Mouse (Mus musculus): ENCODE measurements around the gene Sf3b6.
"Not testable (repeated sequence)": the region's sequence is repeated elsewhere in the genome, so short reads cannot be mapped to it uniquely, and the experiment has no call there.

Gene Sf3b6

DNA sequence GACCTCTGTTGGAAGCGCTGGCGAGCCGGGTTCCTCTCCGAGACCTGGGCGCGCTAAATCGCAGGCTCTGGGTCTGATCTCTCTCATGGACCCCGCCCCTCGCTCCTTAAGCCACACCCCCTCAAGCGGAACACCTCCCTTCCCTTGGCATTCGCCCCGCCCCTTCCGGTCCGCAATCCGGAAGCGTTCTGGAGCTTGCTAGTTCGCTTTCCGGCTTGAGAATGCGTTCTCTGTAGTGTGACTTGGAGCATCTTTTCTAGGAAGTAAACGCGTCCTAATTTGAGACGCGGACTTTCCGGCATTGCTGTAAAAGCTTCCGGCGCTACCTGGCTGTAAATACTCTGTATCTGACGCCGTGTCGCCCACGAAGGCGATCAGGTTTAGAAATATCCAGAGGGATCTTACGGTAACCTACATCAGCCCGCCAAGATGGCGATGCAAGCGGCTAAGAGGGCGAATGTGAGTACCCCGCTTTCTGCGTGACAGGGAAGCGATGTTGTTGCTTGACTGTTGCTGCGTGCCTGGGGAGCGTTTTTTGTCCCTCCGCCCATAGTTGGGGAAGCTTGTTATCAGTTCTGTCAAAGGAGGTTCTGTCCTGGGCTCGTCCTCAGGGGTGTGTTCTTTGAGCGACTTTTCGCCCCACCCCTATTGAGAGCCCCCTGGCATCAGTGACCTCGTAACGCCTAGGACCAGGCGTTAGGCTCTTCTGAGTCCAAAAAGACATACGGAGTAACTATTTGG, at the start of gene Sf3b6:
Sf3b6 (plus strand) TSS at position 184 of the 741 bp plus-strand sequence.
- peak; percentile 96 for DNase-seq (ENCODE audit: low read depth, low spot score)

DNA sequence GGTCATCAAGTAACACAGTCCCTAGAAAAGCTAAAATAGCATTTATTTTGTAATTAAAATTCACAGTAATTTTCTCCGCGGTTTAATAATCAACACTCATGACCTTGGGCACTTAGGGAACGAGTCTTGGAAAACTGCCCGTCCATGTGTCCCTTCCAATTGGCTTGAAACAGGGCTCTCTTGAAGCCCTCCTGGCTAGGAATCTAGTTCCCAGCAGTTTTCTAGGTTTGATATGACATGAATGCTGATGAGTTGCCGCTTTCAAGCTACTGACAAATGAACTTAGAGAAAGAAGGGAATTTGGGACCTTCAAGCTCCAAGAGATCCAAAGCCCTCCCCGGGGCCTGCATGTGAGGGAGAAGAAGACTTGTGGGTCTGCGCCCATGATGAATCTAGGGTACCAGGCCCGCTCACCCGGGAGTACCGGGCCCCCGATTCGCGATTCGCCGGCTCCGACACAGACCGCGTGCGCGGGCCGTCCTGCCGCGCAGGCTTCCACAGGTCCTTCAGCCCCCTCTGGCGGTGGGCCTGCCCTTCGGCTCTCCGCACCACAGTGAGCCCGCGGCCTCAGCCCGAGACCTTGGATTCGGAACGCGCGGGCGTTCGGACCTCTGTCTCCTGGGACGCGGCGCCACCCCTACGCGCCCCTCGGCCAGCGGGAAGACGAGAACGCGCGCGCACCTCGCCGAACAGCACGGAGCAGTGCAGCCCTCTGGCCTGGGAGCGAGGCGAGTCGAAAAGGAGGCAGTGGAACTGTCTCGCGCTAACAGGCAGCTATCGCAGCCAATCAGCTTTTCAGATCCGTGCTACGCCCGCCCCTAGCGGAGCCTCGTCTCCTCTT, 48.6 kb upstream of the Sf3b6 start, which contains the start of the genes Pfn4 and Fam228b:
Pfn4 (plus strand) TSS at position 531 of the 841 bp plus-strand sequence.
Fam228b (minus strand) TSS at position 776 of the 841 bp plus-strand sequence.
- peak; percentile 83 for DNase-seq (ENCODE audit: low read depth, low spot score)

DNA sequence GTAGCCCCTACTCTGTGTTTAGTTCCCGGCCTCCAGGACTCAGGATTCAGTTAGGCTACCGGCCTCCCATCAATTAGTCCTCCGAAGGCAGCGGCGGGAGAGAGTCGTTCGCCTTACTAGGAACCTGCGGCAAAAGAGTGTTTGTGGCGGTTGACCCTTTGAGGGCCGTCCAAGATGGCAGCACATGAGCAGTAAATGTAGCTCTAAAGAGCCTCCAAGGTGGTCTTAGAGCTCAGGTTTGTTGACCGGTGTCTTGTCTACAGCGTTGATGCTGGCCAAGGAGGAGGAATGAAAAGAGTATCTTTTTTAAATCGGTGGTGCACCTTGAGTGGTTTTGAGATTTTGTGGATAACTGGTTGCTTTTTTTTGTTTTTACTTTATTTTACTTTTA, 48.0 kb upstream of the Sf3b6 start:
- no peak for DNase-seq (ENCODE audit: low read depth, low spot score)

DNA sequence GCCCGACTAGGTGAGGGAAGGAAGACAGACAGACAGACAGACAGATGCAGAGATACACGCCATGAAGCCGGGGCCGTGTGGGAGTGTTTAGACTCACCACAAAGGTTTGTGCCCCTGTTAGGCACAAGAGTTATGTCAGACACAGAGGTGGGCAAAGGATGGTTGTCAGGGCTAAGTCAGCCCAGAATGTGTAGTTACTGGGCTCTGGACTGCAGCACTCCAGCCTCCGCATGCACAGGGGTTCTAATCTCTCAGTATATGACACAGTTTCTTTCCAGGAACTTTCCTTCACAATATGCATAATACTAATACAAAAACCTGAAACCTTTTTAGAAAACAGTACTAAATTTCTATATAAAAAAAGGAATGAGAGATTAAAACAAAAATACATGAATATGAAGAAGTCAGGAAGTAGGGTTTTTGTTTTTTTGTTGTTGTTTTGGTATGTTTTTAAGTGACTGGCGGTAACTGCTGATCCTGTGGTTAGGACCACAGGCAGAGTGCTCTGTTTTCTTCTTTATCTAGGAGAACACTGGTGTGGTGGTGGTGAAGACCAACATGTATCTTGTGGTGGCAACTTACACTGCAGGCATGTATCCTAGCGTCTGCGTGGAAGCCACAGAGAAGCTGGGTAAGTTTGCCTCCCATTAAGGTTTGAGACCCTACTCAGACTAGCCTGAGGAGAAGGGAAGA, 42.3 kb upstream of the Sf3b6 start:
- DNase-seq (ENCODE audit: low read depth, low spot score): no peak

DNA sequence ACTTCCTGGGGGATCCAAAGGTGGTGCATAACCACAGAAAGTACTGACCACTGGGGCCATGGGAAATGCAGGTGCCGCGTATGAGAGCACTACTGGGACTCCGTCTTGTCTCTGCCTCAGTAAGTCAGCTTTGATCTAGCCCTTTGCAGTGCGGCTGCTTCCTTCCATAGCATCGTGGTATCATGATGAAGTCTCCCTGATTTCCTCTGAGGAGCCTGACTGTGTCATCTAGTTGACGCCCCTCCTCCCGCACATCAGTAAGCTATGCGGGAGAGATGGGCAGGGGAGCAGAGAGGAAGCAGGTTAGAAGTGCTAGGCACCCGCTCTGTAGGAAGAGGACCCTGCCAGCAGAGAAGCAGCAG, 41.8 kb upstream of the Sf3b6 start:
- no peak for DNase-seq (ENCODE audit: low read depth, low spot score)

- no peak for DNase-seq (ENCODE audit: low read depth, low spot score)
These were observed 39.6 kb upstream of the Sf3b6 start for GRCm38 (mm10) chr12:4777734-4778133.

- no peak for DNase-seq (ENCODE audit: low read depth, low spot score)
These were observed 37.1 kb upstream of the Sf3b6 start for GRCm38 (mm10) chr12:4780245-4780644.

- no peak for DNase-seq (ENCODE audit: low read depth, low spot score)
These were observed 36.1 kb upstream of the Sf3b6 start for GRCm38 (mm10) chr12:4781270-4781669.

DNA sequence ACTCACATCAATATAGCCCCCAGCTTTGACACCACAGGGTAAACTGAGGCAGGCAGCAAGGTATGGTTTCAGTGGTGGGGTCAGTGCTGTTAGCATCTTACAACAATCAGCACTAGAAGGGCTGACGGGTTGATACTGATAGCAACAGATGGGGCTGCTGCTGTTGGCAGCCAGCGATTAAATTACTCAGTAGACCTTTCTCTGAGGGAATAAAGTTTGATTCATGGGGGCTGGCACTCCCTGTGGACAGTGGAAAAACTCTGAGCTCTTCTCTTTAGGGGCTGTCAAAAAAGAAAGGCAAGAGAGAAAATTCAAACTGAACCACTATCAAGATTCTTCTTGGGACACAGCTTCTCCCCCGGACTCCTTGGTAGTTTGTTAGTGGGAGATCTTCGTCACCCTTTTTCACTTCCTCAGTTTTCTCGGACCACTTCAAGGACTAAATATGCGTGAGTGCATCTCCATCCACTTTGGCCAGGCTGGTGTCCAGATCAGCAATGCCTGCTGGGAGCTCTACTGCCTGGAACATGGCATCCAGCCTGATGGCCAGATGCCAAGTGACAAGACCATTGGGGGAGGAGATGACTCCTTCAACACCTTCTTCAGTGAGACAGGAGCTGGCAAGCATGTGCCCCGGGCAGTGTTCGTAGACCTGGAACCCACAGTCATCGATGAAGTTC, 35.5 kb upstream of the Sf3b6 start:
- DNase-seq (ENCODE audit: low read depth, low spot score): not testable (repeated sequence)

- DNase-seq (ENCODE audit: low read depth, low spot score): no peak
These were observed 33.7 kb upstream of the Sf3b6 start for GRCm38 (mm10) chr12:4783598-4783997.

DNA sequence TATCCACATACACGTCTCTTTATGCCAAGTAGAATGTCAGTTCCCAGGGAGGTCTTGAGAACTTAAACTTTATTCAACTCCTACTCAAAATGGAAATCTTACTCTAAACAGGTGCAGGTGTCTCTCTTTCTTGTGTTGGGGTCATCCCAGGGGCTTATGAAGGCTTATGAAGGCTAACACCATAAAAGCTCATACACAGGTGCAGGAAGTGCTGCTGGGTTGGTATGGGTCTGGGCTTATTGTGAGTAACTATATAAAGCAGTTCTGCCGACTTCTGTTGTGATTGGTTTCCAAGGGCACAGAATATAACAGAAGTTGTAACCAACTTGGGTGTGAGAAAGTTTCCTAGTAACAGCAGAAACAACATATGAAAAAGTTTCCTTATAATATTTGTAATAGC, 32.9 kb upstream of the Sf3b6 start:
- DNase-seq (ENCODE audit: low read depth, low spot score): no peak

- not testable (repeated sequence) for DNase-seq (ENCODE audit: low read depth, low spot score)
These were observed 29.2 kb upstream of the Sf3b6 start for GRCm38 (mm10) chr12:4788128-4788527.

DNA sequence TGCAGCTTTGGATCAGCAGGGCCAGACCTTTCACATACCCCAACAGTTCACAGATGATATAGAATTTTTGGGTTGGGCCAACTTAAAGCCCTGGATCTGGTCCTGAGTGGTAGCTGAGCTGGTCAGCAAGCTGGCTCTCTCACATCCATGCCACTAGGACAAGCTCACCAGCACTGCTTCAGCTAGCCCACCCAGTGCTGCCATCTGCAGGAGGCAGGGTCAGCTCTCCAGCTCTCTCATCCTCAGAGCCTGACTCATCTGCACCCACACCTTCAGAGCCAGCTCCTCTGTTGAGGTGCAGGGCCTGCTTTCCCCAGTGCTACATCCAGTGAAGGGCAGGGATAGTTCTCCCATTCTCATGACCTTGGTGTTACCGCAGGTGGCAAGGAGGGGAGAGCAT, 23.6 kb upstream of the Sf3b6 start:
- DNase-seq (ENCODE audit: low read depth, low spot score): no peak

DNA sequence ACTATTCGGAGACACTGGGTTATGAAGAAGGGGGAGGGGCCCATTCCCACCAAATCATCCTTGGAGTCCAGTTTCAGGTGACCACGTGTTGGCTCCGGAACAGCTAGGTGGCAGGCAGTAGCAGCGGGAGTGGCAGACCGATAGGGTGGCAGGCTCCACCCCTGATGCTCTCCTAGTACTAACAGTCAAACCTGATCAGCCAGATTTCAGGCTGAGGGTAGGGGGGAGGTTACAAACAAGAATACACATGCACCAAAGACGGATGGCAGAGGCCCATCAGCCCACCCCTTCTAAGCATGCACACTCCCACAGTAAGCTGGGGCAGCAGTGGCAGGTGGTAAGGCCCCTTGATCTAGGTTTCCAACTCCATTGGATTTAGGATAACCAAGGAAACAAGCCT, 19.9 kb upstream of the Sf3b6 start:
- DNase-seq (ENCODE audit: low read depth, low spot score): not testable (repeated sequence)

DNA sequence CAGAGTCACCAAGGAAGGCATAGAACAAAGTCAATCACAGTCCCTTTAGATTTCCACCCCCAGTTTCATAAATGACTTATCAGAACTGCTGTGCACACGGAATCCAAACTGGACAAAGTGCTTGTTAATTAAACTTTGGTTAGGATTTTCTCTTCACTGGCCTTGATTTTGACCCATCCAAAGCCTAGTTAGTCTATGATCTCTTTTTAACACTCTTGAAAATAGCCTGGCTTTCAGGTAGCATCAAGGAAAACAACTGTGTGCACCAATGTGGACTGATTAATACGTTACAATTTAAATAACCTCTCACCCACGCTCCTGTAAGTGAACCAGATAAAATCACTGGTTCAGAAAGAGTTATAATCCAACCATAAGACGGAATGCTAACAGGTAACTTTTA, 6.3 kb upstream of the Sf3b6 start:
- DNase-seq (ENCODE audit: low read depth, low spot score): no peak

GRCm38 (mm10) chr12:4811705-4812104, 5.6 kb upstream of the Sf3b6 start:
- DNase-seq (ENCODE audit: low read depth, low spot score): no peak

- no peak for DNase-seq (ENCODE audit: low read depth, low spot score)
These were observed 3.7 kb upstream of the Sf3b6 start for GRCm38 (mm10) chr12:4813636-4814035.

GRCm38 (mm10) chr12:4816680-4817360, 524 bp upstream of the Sf3b6 start:
- DNase-seq (ENCODE audit: low read depth, low spot score): no peak

GRCm38 (mm10) chr12:4827256-4827655, 9.9 kb downstream of the Sf3b6 start:
- no peak for DNase-seq (ENCODE audit: low read depth, low spot score)

DNA sequence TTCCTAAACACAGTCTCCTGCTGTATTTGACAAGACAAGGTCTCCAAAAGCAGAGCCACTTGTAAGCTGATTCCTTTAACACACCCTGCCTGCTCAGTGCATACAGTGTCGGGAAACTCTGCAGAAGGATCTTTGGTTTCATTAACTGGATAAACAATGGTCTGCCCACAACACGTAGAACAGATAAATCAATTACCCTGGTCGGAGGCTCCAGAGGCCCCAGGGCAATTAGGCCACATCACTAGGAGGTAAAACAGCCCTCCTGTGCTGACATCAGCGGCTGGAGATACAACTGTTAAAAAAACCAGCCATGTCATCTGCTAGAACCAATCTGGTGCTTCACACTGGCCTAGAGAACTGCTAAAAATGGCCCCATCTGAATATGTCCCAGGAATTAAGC, 19.6 kb downstream of the Sf3b6 start:
- peak; percentile 29 for DNase-seq (ENCODE audit: low read depth, low spot score)

DNA sequence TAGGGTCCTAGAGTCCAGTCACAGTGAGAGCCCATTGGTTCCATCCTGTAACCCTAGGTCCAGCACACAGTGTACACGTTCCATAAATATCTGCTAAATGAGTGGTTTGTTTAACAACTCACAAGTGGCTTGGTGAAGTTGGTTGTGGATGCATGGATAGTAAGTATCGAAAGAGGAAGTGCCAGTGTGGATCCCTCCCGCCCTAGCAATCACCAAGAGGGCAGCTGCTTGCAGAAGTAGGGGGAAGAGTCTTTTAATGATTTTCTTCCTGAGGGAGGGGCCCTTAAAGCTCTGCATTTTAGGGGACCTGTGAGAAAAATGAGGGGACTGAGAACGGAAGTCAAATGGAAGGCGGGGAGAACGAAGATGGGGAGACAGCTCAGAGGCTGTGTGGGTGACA, 22.7 kb downstream of the Sf3b6 start:
- no peak for DNase-seq (ENCODE audit: low read depth, low spot score)

All from telencephalon, adult 2 months (tissue).